Mouse (Mus musculus) right cerebral cortex, postnatal 4 days (tissue): ENCODE data around the gene Asb6.

Source experiments
- DNase-seq: peaks from one replicate; pipeline ENCODE4 v3.0.0-alpha.2; 2022

The Asb6 gene

GRCm38 (mm10) chr2:30830283-30830795 is at the start of gene Asb6:
Gene Asb6, minus strand, starts transcription at chr2:30830333.
- DNase-seq, result no peak

- no peak for DNase-seq
These were observed 49.3 kb upstream of the Asb6 start for GRCm38 (mm10) chr2:30879481-30879880.

- DNase-seq, result no peak
These were observed 45.7 kb upstream of the Asb6 start for GRCm38 (mm10) chr2:30875621-30876432.

- DNase-seq, result no peak
These were observed 45.0 kb upstream of the Asb6 start for GRCm38 (mm10) chr2:30875096-30875495.

GRCm38 (mm10) chr2:30874445-30874844 is 44.3 kb upstream of the Asb6 start:
- no peak for DNase-seq

- DNase-seq, result no peak
These were observed 42.5 kb upstream of the Asb6 start for GRCm38 (mm10) chr2:30872669-30873068.

GRCm38 (mm10) chr2:30870863-30871262 is 40.7 kb upstream of the Asb6 start:
- no peak for DNase-seq

- DNase-seq, result no peak
These were observed 35.3 kb upstream of the Asb6 start for GRCm38 (mm10) chr2:30865426-30865825.

- no peak for DNase-seq
These were observed 34.8 kb upstream of the Asb6 start for GRCm38 (mm10) chr2:30864968-30865381.

- DNase-seq, result no peak
These were observed 33.4 kb upstream of the Asb6 start for GRCm38 (mm10) chr2:30863574-30863973.

- no peak for DNase-seq
These were observed 31.9 kb upstream of the Asb6 start for GRCm38 (mm10) chr2:30862081-30862480.

GRCm38 (mm10) chr2:30859782-30860181 is 29.6 kb upstream of the Asb6 start:
- DNase-seq, result no peak

- no peak for DNase-seq
These were observed 26.9 kb upstream of the Asb6 start for GRCm38 (mm10) chr2:30857076-30857475.

GRCm38 (mm10) chr2:30852771-30853313 is 22.7 kb upstream of the Asb6 start:
- DNase-seq, result no peak

- no peak for DNase-seq
These were observed 20.4 kb upstream of the Asb6 start for GRCm38 (mm10) chr2:30850581-30850980.

- no peak for DNase-seq
These were observed 18.1 kb upstream of the Asb6 start for GRCm38 (mm10) chr2:30848184-30848583.

GRCm38 (mm10) chr2:30846723-30847122 is 16.6 kb upstream of the Asb6 start:
- DNase-seq, result no peak

- no peak for DNase-seq
These were observed 16.1 kb upstream of the Asb6 start for GRCm38 (mm10) chr2:30846236-30846635.

GRCm38 (mm10) chr2:30845152-30846070 is 15.3 kb upstream of the Asb6 start:
- no peak for DNase-seq

- no peak for DNase-seq
These were observed 12.5 kb upstream of the Asb6 start for GRCm38 (mm10) chr2:30842615-30843014.

GRCm38 (mm10) chr2:30836238-30836990 is 6.3 kb upstream of the Asb6 start:
- no peak for DNase-seq

- no peak for DNase-seq
These were observed 4.4 kb upstream of the Asb6 start, which contains the start of gene Prrx2 for GRCm38 (mm10) chr2:30834373-30835022. Gene Prrx2, plus strand, starts transcription at chr2:30834972.
